Mouse (Mus musculus) cerebellum, adult 8-10 months (tissue): ENCODE measurements around the gene Med1.
"Not testable (repeated sequence)": the region's sequence is repeated elsewhere in the genome, so short reads cannot be mapped to it uniquely, and the experiment has no call there.

Experiments
- DNase-seq: peaks from one replicate; pipeline ENCODE4 v3.0.0; 2022

The Med1 gene

DNA sequence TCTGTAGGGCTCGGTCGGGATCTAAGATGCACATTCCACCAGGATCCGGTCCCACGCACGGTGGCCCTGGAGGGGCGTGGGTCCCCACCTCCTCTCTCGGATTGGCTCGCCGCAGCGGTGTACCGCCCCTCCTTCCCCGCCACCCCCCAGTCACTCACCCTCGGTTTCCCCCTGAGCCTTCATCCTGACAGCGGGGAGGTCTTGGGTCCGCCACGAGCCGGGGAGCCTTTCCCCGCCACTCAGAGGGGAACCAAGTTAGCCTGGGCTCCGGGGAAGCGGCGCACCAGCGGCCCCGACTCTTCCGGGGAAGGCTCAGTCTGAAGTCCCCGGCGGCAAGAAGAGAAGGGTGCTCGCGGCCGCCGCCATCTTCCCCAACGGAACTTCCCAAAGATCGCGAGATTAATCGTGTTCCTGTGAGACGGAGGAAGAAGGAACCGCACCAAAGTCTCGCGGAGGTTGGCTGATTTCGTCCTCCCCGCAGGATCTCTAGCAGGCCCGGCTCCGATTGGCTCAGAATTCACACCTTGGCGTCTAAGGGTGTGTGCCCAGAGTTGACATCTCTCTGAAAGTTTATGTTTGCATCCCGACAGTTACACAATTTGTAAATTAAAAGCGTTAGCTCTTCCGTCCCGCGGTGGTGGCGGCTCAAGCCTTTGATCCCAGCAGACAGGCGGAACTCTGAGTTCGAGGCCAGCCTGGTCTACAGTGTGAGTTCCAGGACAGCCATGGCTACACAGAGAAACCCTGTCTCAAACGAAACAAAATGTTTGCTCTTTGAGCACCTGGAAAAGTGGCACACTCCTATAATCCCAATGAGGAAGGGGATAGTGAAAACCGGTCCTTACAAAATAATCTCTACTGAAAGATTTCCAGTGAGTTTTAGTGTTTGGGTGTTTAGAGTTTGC lies at the start of gene Med1:
TSS of gene Med1 (minus strand) at position 393 of the 905 bp plus-strand sequence.
- DNase-seq: peak; percentile 87

- no peak for DNase-seq
Observed at GRCm38 (mm10) chr11:98238995-98239394, 45.9 kb upstream of the Med1 start.

DNA sequence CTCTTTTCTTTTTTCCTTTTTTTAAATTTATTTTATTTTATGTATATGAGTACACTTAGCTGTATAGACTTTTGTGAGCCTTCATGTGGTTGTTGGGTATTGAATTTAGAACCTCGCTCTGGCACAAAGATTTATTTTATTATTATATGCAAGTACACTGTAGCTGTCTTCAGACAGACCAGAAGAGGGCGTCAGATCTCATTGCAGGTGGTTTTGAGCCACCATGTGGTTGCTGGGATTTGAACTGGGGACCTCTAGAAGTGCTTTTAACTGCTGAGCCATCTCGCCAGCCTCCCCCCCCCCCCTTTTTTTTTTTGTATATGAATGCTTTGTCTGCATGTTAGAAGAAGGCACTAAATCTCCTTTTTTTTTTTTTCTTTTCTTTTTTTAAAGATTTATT lies 45.3 kb upstream of the Med1 start:
- DNase-seq: no peak

DNA sequence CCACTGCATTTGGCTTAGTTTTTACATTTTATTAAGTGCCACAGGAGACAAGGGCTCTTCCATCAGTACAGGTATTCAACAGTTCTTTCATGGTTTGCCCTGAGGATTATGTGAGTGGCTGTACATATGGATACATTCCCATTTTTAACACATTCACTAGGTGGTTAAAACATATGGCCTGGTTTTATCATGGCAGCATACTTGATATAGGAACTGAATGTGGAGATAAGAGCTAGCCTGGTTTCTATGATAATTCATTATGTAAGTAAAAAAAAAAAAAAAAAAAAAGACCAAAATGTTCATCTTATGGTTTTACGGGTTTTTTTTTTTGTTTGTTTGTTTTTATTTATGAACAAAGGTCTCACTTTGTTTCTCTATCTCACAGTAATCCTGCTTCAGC lies 33.3 kb upstream of the Med1 start:
- no peak for DNase-seq

DNA sequence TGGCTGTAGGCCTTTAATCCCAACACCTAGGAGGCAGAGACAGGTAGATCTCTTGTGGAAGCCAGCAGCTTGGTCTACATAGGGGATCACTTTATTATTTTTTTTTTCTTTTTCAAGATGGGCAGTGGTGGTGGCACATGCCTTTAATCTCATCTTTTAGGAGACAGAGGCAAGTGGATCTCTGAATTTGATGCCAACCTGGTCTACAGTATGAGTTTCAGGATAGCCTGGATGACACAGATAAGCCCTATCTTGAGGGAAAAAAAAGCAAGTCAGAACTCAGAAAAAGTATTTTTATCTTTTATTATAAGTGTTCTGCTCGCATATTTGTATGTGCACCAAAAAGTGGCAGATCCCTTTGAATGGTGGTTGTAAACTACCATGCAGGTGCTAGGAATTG lies 20.2 kb upstream of the Med1 start:
- DNase-seq: no peak

DNA sequence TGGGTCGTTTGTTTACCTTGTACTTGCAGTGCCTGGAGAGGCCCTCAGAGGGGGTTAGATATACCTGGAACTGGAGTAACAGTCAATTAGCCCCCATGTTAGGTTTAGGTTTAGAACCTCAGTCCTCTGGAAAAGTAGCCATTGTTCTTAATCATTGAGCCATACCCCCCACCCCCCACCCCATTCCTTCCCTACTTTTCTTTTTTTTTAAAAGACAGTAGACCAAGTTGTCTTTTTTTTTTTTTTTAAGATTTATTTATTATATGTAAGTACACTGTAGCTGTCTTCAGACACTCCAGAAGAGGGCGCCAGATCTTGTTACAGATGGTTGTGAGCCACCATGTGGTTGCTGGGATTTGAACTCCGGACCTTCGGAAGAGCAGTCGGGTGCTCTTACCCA lies 16.6 kb upstream of the Med1 start:
- DNase-seq: not testable (repeated sequence)

GRCm38 (mm10) chr11:98206281-98206680 lies 13.2 kb upstream of the Med1 start:
- not testable (repeated sequence) for DNase-seq

DNA sequence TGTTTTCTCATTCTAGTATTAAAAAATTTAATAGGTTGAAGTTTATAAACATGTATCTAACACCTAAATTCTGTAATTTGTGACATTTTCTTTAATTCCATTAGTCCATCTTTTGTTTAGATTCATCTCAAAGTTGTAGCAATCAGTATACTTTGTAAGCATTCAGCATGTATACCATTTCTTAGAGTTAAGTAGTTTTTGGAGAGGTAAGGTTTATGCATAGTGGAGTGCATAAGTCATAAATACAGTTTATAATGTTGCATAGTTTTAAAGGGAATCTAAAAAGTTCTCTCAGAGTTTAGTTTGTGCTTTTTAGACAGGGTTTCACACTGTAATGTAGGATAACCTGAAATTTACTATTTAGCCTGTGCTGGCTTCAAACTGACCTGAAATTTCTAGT lies 12.4 kb upstream of the Med1 start:
- no peak for DNase-seq

- DNase-seq: no peak
Observed at GRCm38 (mm10) chr11:98203931-98204421, 10.9 kb upstream of the Med1 start.

GRCm38 (mm10) chr11:98203351-98203911 lies 10.3 kb upstream of the Med1 start:
- DNase-seq: peak; percentile 41

GRCm38 (mm10) chr11:98202641-98203350 lies 9.7 kb upstream of the Med1 start, which contains the start of gene Cdk12:
TSS of gene Cdk12 (plus strand) at chr11:98203059.
- DNase-seq: peak; percentile 96

GRCm38 (mm10) chr11:98201791-98202640 lies 8.9 kb upstream of the Med1 start:
- peak; percentile 30 for DNase-seq

GRCm38 (mm10) chr11:98190820-98191219 lies 2.3 kb downstream of the Med1 start:
- DNase-seq: no peak

- no peak for DNase-seq
Observed at GRCm38 (mm10) chr11:98187640-98188395, 5.3 kb downstream of the Med1 start.

DNA sequence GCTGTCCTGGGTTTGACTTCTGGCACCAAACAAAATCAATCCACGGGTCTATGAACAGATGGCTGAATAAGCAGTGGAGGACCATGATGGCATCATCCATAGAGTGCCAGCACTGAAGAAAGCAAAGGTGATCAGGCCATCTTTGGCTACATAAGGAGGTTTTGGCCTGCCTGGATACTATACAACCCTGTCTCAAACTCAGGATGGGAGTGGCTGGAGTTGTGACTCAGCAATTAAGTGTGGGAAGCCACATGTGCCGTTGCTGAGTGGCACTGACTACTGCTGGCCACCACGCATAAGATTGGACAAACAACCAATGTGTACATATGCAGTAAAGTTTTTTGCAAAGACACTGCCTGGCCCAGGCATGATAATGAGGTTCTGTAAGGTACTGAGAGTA lies 10.9 kb downstream of the Med1 start:
- DNase-seq: not testable (repeated sequence)

GRCm38 (mm10) chr11:98168400-98168799 lies 24.7 kb downstream of the Med1 start:
- no peak for DNase-seq

- no peak for DNase-seq
Observed at GRCm38 (mm10) chr11:98155094-98155493, 38.0 kb downstream of the Med1 start.

- DNase-seq: no peak
Observed at GRCm38 (mm10) chr11:98150625-98151156, 42.4 kb downstream of the Med1 start.

- DNase-seq: peak; percentile 84
Observed at GRCm38 (mm10) chr11:98149786-98150624, 43.1 kb downstream of the Med1 start, which contains the start of gene Fbxl20. TSS of gene Fbxl20 (minus strand) at chr11:98150403.

GRCm38 (mm10) chr11:98149304-98149750 lies 43.8 kb downstream of the Med1 start:
- DNase-seq: peak; percentile 92
